Mouse (Mus musculus) heart, embryonic 13.5 days (tissue): ENCODE measurements at regions not wholly inside any gene's neighbourhood (a gene's known extent, or its start where the extent isn't known, plus 50 kb on each side); places are given as distances from the start of the nearest gene placed in this dataset.
"Not testable (repeated sequence)": the region's sequence is repeated elsewhere in the genome, so short reads cannot be mapped to it uniquely, and the experiment has no call there.

Experiments
- ATAC-seq: fragments of 200-750 bp; cut with Nextera tagmentation; 2 replicates; pipeline ENCODE4 v1.8.0; 2017; ENCODE audit warnings: moderate TSS enrichment; ENCODE audit not compliant: insufficient number of reproducible peaks, low FRiP score, low TSS enrichment; ENCODE audit errors: extremely low read depth
- H3K27ac ChIP-seq: fragments of 300-500 bp; sonication (generic); replicated peaks from 2 replicates; pipeline ENCODE4 v1.5.1; 2015; ENCODE audit warnings: moderate library complexity, mild to moderate bottlenecking, inconsistent platforms
- H3K27me3 ChIP-seq: fragments of 300-500 bp; sonication (generic); replicated peaks from 2 replicates; pipeline ENCODE4 v1.6.1; 2015; ENCODE audit warnings: mild to moderate bottlenecking, inconsistent platforms
- H3K36me3 ChIP-seq: fragments of 300-500 bp; sonication (generic); 2 replicates; pipeline ENCODE4 v1.6.1; 2015; ENCODE audit warnings: mild to moderate bottlenecking, inconsistent platforms
- H3K4me1 ChIP-seq: fragments of 300-500 bp; sonication (generic); 2 replicates; pipeline ENCODE4 v1.6.1; 2015; ENCODE audit warnings: inconsistent platforms
- H3K4me2 ChIP-seq: fragments of 300-500 bp; sonication (generic); 2 replicates; pipeline ENCODE4 v1.6.1; 2015; ENCODE audit warnings: inconsistent platforms, mild to moderate bottlenecking, moderate library complexity
- H3K4me3 ChIP-seq: fragments of 300-500 bp; sonication (generic); 2 replicates; pipeline ENCODE4 v1.5.1; 2015; ENCODE audit warnings: moderate library complexity, mild to moderate bottlenecking, inconsistent platforms
- H3K9ac ChIP-seq: fragments of 300-500 bp; sonication (generic); 2 replicates; pipeline ENCODE4 v1.6.1; 2015; ENCODE audit warnings: inconsistent platforms, mild to moderate bottlenecking, moderate library complexity
- H3K9me3 ChIP-seq: fragments of 300-500 bp; sonication (generic); 2 replicates; pipeline ENCODE4 v1.6.1; 2016; ENCODE audit warnings: inconsistent platforms
- WGBS: fragments of 180-500 bp; shearing (Covaris S2); methylation state at CpG from one replicate; pipeline ENCODE4 v1.1.7; 2015; ENCODE audit warnings: mixed read lengths; 5-methylcytosine and 5-hydroxymethylcytosine counted together

DNA sequence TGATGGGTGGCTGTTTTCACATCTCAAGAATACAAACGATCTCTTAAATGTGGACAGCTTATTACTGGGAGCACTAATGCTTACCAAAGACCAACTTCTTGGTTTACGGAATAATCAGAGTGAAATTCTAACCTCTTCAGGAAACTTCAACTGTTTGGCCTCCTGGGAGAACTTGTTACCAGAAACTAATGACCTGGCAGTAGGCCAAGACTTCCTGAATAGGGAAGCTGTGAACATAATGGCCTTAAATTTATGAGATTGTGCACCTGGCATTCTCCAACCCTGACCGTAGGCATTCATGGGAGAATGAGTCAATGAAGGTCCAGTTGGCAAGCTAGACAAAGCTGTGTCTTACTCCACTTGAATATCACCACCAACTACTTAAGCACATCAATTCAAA lies 160.8 kb upstream of the Fbxl4 start:
- H3K4me3 ChIP-seq, result no peak overlapping the region
- no peaks in the 10 kb centered on the region for H3K9me3 ChIP-seq
- H3K4me1 ChIP-seq, result no peaks in the 10 kb centered on the region
- H3K27me3 ChIP-seq, result no peaks in the 10 kb centered on the region
- no peaks in the 10 kb centered on the region for H3K36me3 ChIP-seq
- no peak overlapping the region for H3K27ac ChIP-seq
- H3K4me2 ChIP-seq, result no peak overlapping the region
- ATAC-seq, result no peak
- no peak overlapping the region for H3K9ac ChIP-seq
- WGBS, result 71% methylated on average over 3 of the region's 3 CpGs

DNA sequence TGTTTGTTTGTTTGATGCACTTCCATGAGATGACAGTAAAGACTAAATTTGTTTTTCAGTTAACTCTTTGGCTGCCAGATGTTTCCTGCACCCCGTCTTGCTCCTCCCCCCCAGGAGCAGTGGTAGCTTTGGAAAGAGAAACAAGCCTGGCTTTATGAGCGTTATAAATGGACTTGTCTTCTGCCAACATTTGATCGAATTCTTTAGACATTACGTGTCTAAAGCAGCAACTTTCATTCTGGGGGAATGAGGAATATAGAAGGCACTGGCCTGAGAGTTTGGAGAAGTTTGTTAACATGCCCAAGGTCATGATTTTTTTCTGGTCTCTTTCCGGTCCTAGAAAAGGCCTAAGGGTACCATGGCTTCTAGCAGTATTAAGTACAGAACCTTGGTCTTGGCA lies 148.8 kb upstream of the Fbxl4 start:
- no peak overlapping the region for H3K9ac ChIP-seq
- no peaks in the 10 kb centered on the region for H3K4me1 ChIP-seq
- 72% methylated on average over 5 of the region's 5 CpGs for WGBS
- no peak overlapping the region for H3K27ac ChIP-seq
- ATAC-seq, result no peak
- no peaks in the 10 kb centered on the region for H3K27me3 ChIP-seq
- H3K36me3 ChIP-seq, result no peaks in the 10 kb centered on the region
- H3K4me2 ChIP-seq, result no peak overlapping the region
- no peak overlapping the region for H3K4me3 ChIP-seq
- H3K9me3 ChIP-seq, result no peaks in the 10 kb centered on the region

DNA sequence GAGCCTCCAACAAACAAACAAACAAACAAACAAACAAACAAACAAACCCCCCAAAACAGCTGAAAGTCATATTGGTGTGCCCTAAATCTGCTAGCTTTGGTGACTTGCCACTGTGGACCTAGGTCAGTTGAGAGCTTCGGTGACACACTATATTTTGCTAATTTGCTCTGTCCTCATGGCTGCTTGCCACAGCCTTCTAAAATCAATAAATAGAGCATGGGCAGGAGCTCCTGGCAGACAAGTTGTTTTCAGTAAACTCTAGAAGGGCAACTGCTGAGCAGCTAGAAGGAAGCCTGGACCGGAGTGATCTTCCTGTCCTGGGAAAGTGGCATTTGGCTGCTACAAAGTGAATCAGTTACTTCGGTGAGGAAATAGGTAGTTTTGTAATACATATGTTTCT lies 119.7 kb upstream of the Fbxl4 start:
- H3K36me3 ChIP-seq, result no peaks in the 10 kb centered on the region
- ATAC-seq, result no peak
- 70% methylated on average over 3 of the region's 3 CpGs for WGBS

DNA sequence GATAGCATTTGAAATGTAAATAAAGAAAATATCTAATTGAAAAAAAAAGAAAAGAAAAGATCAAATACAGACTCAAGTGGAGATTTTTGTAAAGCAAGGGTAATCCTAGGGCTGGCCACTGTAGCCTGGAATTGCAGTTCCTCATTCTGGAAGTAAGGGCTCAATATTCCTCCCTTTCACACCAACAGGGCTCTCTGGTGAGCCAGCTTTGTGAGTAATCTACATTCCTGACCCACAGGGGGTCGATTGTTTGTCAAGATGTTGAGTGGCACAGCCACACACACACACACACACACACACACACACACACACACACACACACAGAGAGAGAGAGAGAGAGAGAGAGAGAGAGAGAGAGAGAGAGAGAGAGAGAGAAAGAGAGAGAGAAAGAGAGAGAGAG lies 107.1 kb upstream of the Fbxl4 start:
- 33% methylated on average over 1 of the region's 1 CpGs for WGBS
- not testable (repeated sequence) for H3K4me1 ChIP-seq, H3K27ac ChIP-seq, H3K36me3 ChIP-seq, H3K4me3 ChIP-seq, ATAC-seq, H3K9ac ChIP-seq, H3K9me3 ChIP-seq, H3K4me2 ChIP-seq, H3K27me3 ChIP-seq

More for the DNA sequence above, 119.7 kb upstream of the Fbxl4 start:
- Histone ChIP-seq H3K4me1 (no peaks in the 10 kb centered on the region), H3K4me2 (no peak overlapping the region), H3K27ac (no peak overlapping the region), H3K9ac (no peak overlapping the region), H3K27me3 (no peaks in the 10 kb centered on the region), H3K9me3 (no peaks in the 10 kb centered on the region), H3K4me3 (no peak overlapping the region)

DNA sequence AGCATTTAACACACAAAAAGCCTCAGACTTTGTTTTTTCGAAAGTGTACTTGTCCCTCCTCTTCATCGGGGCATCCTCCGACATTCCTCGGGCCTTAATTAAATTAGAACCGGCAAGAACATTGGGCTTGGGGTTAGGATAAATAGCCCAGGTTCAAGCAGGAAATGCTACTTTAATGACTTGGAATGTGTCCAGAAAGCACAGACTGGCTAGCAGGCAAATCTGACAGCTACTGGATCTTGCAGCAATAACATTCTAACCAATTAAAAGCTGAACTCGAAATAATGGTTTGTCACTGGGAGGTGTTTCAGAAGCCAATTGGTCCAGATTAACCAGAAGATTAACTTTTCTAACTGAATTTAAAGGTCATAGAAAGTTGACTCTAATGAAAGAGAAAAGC lies 93.4 kb upstream of the Fbxl4 start:
- no peaks in the 10 kb centered on the region for H3K4me1 ChIP-seq

DNA sequence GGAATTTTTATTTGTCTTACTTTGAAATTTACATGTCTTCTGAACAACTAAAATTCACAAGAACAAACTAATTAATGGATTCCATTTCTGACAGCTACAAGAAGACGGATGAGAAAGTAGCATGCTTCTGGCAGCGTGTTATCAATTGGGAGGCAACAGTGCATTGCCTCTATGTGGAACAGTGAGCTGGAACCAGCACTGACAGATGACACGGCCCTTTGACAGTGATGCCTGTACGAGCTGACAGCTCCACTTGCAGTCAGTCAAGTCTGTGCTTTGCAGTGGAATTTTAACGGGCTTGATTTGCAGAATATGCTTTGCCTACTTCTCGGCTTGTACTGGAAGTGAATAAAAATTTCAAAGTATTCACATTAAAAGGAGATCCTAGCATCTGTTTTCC lies 88.3 kb upstream of the Fbxl4 start:
- WGBS, result 43% methylated on average over 6 of the region's 6 CpGs
- no peaks in the 10 kb centered on the region for H3K9me3 ChIP-seq
- H3K4me3 ChIP-seq, result no peak overlapping the region
- no peak overlapping the region for H3K27ac ChIP-seq
- no peak overlapping the region for H3K9ac ChIP-seq
- ATAC-seq, result no peak
- H3K4me2 ChIP-seq, result no peak overlapping the region
- no peaks in the 10 kb centered on the region for H3K4me1 ChIP-seq
- no peaks in the 10 kb centered on the region for H3K36me3 ChIP-seq
- no peaks in the 10 kb centered on the region for H3K27me3 ChIP-seq

More for the DNA sequence above, 93.4 kb upstream of the Fbxl4 start:
- Histone ChIP-seq H3K4me2 (no peak overlapping the region), H3K36me3 (no peaks in the 10 kb centered on the region), H3K4me3 (no peak overlapping the region), H3K27ac (no peak overlapping the region), H3K27me3 (no peaks in the 10 kb centered on the region), H3K9ac (no peak overlapping the region), H3K9me3 (no peaks in the 10 kb centered on the region)
- no peak for ATAC-seq
- WGBS, result 65% methylated on average over 6 of the region's 6 CpGs

DNA sequence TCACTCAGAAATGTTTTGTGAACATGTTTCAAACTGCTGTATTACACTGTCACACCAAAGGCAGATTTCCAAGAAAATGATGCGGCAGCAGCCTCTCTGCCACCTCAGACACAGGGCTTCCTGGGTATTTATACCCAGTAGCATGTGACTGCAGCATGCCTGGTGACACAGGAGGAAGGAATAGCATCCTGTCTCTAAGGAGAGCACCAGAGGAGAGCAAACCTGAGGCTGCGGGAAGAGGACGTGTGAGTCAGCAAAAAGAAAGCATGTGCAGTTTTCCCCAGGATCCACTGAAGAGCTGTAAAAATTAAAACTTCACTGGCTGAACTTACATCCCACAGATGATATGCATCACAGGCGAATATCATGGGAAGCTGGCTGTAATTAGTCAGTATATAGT lies 83.2 kb upstream of the Fbxl4 start:
- no peaks in the 10 kb centered on the region for H3K27me3 ChIP-seq
- ATAC-seq, result no peak
- H3K4me2 ChIP-seq, result no peak overlapping the region
- no peak overlapping the region for H3K4me3 ChIP-seq
- H3K4me1 ChIP-seq, result no peaks in the 10 kb centered on the region
- WGBS, result 60% methylated on average over 4 of the region's 4 CpGs
- no peak overlapping the region for H3K27ac ChIP-seq
- no peak overlapping the region for H3K9ac ChIP-seq
- no peaks in the 10 kb centered on the region for H3K36me3 ChIP-seq
- no peaks in the 10 kb centered on the region for H3K9me3 ChIP-seq

DNA sequence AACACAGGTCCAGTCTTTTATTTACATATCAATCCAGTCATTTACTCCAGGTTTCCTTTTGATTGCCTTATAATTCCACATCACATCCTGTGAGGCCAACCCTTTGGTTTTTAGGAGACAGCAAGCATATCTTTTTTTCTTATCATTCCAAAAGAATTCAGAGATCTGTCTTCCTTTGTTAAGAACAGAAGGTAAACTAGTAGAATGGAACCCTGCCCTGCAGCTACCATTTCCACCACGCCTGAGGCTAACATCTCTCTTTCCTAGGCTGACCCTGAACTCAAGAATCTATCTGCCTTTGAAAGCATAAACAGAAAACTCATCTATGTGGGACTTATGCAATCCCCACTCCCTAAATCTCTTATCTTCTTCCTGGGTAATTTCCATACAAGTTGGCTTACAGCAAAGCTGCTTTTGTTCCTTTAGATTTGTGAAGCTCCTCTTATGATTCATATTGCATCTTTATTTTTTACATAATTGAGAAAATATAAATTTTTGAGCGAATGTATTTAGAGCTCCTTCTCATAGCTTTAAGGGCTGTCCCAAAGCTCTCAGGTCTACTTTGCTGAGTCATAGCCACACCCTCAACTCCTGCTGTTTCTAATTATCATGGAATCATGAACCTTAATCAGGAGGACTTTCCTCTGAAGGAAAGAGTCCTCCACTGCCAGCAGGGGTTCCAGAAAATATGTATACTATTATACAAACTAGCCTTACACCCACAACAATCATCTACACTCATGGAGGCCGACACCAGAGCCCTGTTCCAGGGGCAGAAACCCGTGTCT lies 74.6 kb upstream of the Fbxl4 start:
- Histone ChIP-seq H3K9ac (no peak overlapping the region), H3K36me3 (no peaks in the 10 kb centered on the region), H3K4me2 (no peak overlapping the region), H3K4me3 (no peak overlapping the region), H3K27me3 (no peaks in the 10 kb centered on the region), H3K4me1 (no peaks in the 10 kb centered on the region), H3K9me3 (no peaks in the 10 kb centered on the region), H3K27ac (no peak overlapping the region)
- ATAC-seq, result no peak
- 65% methylated on average over 4 of the region's 4 CpGs for WGBS

DNA sequence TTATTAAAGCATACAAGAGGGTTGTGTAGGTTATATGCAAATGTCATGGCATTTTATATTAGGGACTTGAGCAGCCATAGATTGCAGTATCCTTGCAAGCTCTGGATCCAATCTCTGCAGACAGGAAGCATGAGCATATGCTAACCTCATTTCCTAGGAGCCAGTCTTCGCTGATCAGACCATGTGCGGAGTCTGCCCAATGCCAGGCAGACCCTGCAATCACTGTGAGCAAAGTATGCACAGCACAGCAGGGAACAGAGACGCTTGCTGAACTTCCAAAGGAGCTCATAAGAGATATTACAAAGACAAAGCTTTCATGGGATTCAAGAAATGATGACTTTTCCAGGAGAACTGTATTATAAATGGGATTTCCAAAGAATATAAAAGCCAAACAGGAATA lies 65.2 kb upstream of the Fbxl4 start:
- H3K4me2 ChIP-seq, result no peak overlapping the region
- no peaks in the 10 kb centered on the region for H3K36me3 ChIP-seq
- H3K9me3 ChIP-seq, result no peaks in the 10 kb centered on the region
- no peaks in the 10 kb centered on the region for H3K27me3 ChIP-seq
- no peak overlapping the region for H3K4me3 ChIP-seq
- H3K9ac ChIP-seq, result no peak overlapping the region
- no peaks in the 10 kb centered on the region for H3K4me1 ChIP-seq
- no peak overlapping the region for H3K27ac ChIP-seq
- ATAC-seq, result no peak
- 63% methylated on average over 3 of the region's 3 CpGs for WGBS

DNA sequence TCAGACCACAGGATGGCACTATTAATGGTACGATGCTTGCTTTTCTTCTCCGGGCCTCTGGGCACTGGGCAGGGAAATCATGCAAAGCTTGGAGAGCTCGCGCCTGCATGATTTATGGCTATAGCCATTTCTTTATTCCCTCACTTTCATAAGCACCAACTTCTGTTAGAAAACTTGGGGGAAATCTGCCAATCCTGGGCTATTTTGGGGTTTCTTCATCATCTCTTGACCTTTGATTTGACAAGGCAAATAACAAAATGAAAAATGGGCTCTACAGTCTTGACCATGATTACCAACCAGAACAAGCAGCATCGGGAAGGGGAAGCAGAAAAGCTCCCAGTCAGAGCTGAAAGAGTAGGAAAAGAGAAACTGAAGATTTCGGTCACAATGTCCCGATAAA lies 57.1 kb upstream of the Fbxl4 start:
- Histone ChIP-seq H3K27ac (no peak overlapping the region), H3K4me3 (no peak overlapping the region), H3K9ac (no peak overlapping the region), H3K36me3 (no peaks in the 10 kb centered on the region), H3K27me3 (no peaks in the 10 kb centered on the region), H3K4me1 (no peaks in the 10 kb centered on the region), H3K4me2 (no peak overlapping the region), H3K9me3 (peaks cover 6% of the 10 kb centered on the region)
- 85% methylated on average over 7 of the region's 7 CpGs for WGBS
- no peak for ATAC-seq

DNA sequence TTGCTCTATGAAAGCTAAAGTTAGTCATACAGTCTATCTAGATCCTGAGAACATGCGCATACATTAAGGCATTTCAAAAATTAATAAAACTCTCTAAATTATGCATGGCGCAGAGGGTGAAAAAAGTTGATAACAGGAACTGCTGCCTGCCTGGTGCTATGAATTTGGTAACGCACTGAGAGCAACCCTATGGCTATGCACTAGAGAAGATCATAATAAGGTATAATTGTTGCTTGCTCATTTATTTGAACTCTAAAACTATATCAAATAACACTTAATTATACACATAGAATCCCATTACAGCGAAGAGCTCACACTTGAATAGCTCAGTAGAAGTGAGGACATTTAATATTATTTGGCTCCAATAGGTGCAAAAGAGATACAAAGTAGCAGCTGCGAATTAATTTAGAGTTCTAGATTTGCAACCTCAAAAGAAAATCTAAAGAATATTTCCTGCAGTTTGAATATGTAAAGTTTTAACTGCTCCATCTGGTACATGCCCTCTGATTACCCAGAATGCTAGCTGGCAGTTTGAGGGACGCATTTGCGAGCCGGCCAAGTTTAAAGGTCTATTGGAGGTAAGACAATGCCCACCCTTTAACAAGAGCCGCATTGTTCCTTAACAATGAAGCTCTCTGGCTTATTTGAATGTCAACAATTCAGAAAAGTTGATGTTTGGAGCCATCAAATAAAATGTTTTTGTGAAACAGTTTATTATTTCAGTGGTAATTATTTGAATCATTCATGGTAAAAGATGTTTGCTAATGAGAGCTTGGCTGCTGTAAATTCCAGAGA lies 56.0 kb upstream of the Fbxl4 start:
- no peak for ATAC-seq
- Histone ChIP-seq H3K9me3 (peaks cover 6% of the 10 kb centered on the region), H3K27me3 (no peaks in the 10 kb centered on the region), H3K4me3 (no peak overlapping the region), H3K27ac (no peak overlapping the region), H3K4me1 (no peaks in the 10 kb centered on the region), H3K36me3 (no peaks in the 10 kb centered on the region), H3K4me2 (no peak overlapping the region), H3K9ac (no peak overlapping the region)
- 84% methylated on average over 9 of the region's 9 CpGs for WGBS

DNA sequence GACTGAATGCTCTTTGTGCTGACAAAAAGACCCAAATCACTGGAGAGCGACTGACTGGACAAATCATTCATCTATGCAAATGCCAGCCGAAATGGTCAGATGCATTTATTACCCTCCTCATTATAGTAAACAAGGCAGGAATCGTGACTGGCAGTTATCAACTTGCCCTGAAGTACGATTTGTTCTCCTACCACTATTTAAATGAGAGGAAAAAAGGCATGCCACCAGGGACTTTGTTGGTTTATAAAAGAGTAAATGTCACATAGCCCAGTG lies 55.5 kb upstream of the Fbxl4 start:
- no peaks in the 10 kb centered on the region for H3K4me1 ChIP-seq
- no peak for ATAC-seq
- 66% methylated on average over 4 of the region's 4 CpGs for WGBS
- H3K9me3 ChIP-seq, result peaks cover 6% of the 10 kb centered on the region
- H3K4me2 ChIP-seq, result no peak overlapping the region
- H3K4me3 ChIP-seq, result no peak overlapping the region
- H3K27ac ChIP-seq, result no peak overlapping the region
- H3K9ac ChIP-seq, result no peak overlapping the region
- H3K27me3 ChIP-seq, result no peaks in the 10 kb centered on the region
- no peaks in the 10 kb centered on the region for H3K36me3 ChIP-seq
